Mouse (Mus musculus) erythroid progenitor cell, adult 5-6 weeks (primary cell): Measurements from ENCODE around the gene Ehd4. TPM values are rescaled to one million over a fixed set of nuclear protein-coding genes. Genes with fewer than 3 reads are reported as not detected.

Experiments
- ATAC-seq: replicated peaks from 2 replicates; pipeline ENCODE4 v1.8.0; 2016; ENCODE audit warnings: moderate number of reproducible peaks, mild to moderate bottlenecking, moderate TSS enrichment, inconsistent platforms; ENCODE audit not compliant: poor library complexity, low FRiP score, severe bottlenecking
- total RNA-seq, 2 experiments: library from RNA; stranded (forward) in 1 of 2; stranded (reverse) in 1 of 2; fragments of 150-400 nt in 1 of 2; fragments of 186-747, 209-891 nt in 1 of 2; gene quantifications; 2 replicates each; pipeline versions ENCODE4 v1.2.3 to v1.2.4; 2015 to 2017; ENCODE audit warnings: low replicate concordance in 2 of 2

Gene Ehd4
- total RNA-seq, 2 experiments from 2014 or later = 9.5 to 12.6 TPM

- ATAC-seq = no peak
These were observed 68.4 kb downstream of the Ehd4 start for GRCm38 (mm10) chr2:120086038-120086437.

GRCm38 (mm10) chr2:120084593-120085361 lies 69.6 kb downstream of the Ehd4 start:
- no peak for ATAC-seq

DNA sequence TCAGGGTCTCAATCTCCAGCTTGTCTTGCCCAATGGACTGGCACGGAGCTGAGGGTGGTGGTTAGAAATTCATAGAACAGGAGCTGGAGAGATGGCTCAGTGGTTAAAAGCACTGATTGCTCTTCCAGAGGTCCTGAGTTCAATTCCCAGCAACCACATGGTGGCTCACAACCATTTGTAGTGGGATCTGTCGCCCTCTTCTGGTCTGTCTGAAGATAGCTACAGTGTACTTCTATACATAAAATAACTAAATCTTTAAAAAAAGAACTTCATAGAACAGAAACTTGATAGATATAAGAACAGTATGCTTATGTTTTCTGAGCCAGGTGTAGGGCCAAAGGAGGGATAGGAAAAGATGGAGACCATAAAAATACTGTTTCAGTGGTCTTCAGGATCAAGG lies 72.0 kb downstream of the Ehd4 start:
- ATAC-seq = no peak

- no peak for ATAC-seq
These were observed 78.2 kb downstream of the Ehd4 start for GRCm38 (mm10) chr2:120076076-120076705.

DNA sequence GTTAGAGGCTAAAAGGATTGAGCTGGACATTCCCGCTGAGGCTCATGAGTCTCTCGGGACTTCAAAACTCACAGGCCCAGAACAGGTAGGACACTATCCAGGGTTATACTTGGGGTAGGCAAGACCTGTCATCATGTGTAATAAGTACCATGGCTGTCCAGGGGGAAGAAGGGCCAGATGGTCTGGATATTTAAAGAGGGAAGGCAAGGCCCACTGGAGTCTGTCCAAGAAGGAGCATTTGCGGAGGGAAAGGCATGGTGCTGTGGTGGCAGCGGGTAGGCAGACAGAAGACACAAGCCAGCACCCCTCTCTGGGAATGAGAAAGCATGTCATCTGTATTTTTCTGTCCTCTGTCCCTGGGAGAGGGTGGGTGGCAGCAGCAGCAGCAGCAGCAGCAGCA lies 80.3 kb downstream of the Ehd4 start:
- no peak for ATAC-seq

- ATAC-seq = no peak
These were observed 84.9 kb downstream of the Ehd4 start for GRCm38 (mm10) chr2:120069466-120069990.

DNA sequence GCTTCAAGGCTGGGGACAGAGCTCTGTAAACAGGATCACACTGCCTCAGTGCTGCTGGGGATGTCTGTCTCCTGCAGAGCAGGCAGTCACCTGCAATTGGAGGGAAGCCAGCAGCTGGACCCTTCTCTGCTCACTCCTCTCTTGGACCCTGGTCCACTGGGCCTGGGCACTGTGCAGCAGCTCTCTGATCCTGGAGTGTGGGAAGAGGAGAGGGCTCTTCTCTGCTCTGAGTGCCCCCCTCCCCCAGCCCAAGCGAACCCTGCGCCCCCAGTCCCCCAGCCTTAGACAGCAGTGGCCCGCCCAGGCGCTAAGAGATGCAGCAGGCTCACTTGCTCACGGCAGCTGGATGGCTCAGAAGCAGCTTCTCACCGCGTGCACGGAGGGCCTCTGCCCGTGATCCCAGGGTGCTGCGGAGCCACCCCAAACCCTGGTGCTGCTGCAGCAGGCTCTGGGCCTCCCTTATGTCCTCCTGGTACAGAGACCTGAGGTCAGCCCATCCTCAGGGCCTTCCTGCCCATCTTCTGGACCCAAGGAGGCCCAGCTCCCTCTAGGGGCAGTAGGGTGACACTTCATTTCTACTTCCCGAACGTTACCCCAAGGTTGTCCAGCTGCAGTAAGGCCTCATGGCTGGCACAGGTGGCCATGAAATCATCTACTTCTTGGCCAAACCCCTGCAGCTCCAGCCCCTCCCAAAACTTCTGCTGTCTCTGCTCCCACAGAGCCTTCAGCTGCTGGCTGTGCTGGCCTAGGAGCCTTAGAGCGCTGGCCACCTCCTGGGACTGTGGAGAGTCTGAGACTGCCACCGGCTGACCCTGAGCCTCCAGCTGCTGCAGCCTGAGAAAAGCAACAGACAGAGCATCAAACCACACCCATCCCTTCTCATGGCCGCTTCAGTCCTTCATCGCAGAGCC lies 85.6 kb downstream of the Ehd4 start:
- no peak for ATAC-seq

DNA sequence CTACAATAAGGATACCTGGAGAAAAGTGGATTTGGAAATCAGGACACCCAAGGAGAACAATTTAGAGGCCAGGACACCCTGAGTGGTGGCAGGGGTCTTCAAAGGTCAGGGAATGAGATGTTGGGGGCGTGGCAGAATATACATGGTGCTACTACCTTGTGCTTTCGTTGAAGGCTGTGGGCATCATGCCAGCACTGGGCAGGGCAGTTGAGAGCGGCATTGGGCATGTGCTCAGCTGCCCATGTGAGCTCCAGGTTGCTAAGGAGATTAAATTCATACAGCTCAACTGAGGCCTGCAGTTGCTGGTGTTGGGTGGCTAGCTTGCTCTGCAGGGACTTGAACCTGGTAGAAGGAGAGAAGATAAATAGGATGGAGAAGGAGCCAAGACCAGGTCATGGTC lies 88.2 kb downstream of the Ehd4 start:
- no peak for ATAC-seq

DNA sequence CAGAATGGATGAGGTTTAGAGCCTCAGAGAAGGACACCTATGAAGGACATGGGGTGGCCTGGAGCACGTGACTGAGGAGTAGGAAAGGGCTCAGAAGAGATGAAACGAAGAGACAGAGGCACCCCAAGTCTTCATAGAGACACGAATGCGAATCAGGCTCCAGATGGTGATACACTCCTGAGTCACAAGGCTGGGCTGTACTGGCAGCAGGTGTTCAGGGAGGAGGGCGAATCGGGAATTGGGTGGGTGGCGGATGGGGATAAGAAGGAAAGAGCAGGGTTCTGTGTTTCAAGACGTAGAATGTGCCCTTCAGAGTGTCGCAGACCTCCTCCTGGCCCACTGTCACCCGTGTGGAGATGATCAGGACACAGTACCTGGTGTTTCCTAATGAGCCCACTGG lies 89.2 kb downstream of the Ehd4 start:
- no peak for ATAC-seq

DNA sequence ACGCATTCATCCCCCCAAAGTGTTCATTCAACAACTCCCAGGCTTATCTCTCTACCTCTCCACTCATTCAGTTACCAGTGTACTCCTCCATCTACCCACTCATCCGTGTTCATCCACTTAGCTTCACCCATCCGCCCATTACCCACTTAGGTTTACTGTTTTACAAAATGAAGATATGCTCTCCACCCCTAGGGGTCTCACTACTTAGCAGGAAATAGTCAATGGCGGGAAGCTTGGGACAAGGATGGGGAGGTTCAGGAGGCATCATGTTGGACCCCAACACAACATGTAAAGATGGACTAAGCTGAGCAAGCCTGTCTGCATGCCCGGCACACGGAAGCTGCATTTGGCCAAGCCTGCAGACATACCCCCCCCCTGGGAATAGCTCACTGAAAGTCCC lies 89.8 kb downstream of the Ehd4 start:
- ATAC-seq = no peak

GRCm38 (mm10) chr2:120062248-120062647 lies 92.2 kb downstream of the Ehd4 start:
- ATAC-seq = no peak

GRCm38 (mm10) chr2:120060651-120061050 lies 93.8 kb downstream of the Ehd4 start:
- no peak for ATAC-seq

- no peak for ATAC-seq
These were observed 94.2 kb downstream of the Ehd4 start for GRCm38 (mm10) chr2:120060190-120060589.

DNA sequence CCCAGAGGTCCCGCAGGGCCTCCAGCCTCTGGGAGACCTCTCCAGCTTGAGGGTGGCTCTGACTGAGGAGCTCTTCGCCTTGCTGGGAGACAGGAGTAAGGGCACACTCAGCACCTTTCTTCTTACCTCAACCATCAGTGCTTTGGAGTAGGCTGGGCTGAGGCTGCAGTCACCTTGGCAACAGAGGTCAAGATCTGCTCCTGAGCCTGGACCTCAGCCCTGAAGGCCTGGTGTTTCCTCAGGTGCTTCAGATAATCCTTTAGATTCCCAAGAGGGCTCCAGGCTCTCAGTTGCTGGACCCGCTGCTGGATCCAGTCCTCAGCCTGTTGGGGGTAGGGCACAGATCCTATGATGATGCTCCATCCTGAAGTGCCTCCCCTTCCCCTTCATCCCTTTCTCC lies 94.9 kb downstream of the Ehd4 start:
- ATAC-seq = no peak

DNA sequence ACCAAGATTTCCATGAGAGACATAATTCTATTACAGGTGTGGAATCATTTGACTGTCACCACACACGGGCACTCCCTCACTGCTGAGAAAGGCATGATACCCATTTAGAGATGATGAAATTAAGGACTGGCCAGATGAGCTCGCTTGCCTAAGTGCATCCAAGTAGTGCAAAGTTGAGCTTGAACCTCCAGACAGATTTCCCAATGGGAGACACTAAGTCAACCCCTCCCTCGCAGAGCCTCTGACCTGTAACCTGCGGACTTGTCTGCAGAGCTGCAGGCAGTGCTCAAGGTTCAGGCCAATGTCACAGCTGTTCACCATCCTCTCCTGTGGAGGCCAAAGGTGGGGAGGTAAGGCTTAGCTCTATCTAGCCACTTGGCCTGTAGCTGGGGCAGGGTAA lies 95.6 kb downstream of the Ehd4 start:
- ATAC-seq = no peak

GRCm38 (mm10) chr2:120055923-120056322 lies 98.5 kb downstream of the Ehd4 start:
- ATAC-seq = no peak

- no peak for ATAC-seq
These were observed 99.4 kb downstream of the Ehd4 start for GRCm38 (mm10) chr2:120054771-120055552.

- ATAC-seq = no peak
These were observed 103.0 kb downstream of the Ehd4 start for GRCm38 (mm10) chr2:120051405-120051804.

DNA sequence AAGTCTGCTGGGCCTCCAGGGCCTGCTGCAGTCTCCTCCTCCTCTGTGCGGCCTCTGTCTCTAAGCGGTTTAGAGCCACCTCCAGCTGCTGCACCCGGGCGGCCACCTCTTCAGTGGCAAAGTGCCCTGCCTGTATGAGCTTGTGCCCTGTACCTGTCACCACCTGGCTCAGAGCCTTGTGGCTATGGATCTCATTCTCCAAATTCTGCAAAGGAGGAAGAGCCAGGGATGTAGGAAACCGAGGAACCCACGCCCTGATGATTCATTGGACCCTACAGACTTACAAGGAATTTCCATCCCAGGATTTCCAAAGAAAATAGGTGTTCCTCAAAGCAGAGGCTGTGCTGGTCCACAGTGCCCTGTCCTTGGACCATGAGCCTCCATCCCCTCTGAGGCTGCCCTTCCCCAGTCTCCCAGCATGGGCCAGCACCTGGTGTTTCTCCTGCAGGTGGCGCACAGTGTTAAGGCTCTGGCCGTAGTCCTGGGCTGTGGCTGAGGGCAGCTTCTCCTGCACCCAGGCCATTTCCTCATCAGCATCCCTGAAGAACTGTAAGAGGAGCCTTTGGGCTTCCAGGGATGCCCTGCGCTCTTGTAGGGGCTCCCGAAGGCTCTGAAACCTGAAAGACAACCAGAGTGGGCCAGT lies 104.7 kb downstream of the Ehd4 start:
- no peak for ATAC-seq
